8 mouse cellular contexts compared by ENCODE assay signal in the genomic region with DNA sequence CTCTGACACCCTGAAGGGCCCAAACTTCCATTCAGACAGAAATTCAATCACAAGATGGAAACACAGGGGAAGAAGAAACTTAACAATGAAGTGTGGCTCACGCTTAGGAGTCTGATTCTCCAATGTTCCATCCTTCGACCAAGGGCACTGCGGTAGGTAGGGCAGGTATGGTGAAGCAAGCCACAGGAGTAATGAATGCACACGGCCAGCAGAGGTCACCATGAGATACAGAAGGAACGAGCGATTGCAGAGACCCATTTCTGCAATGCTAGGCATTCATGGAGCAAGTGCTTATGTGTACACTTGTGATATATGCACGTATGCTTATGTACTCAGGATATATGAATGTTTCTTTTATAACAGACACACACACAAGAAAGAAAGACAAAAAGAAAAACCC. TPM values are rescaled to one million over a fixed set of nuclear protein-coding genes. Genes with fewer than 3 reads are reported as not detected.
DNase-seq lines count a peak whose midpoint lies in the region; ATAC-seq and TF ChIP-seq lines count a peak whose summit lies in the region.
"Had no signal": no experiment of that assay in that cellular context is flagged by ENCODE, and none has a peak within 500 bp of the region (broad histone marks: within the 10 kb centered on the region; RNA-seq: fewer than 3 reads in every experiment).

No protein-coding gene starts in this region.

- peak; percentile 73 for TF ChIP-seq CTCF in liver, postnatal 0 days (IDR thresholded peaks at IDR 0.05; ENCODE audit: low read depth)

- no peak overlapping the region for H3K9ac ChIP-seq in kidney, embryonic 16.5 days (replicated peaks; ENCODE audit: low read length)
- no peak overlapping the region for H3K9ac ChIP-seq in liver, postnatal 0 days (replicated peaks)
- H3K9ac ChIP-seq: neural tube, embryonic 12.5 days had no signal

- H3K4me3 ChIP-seq in kidney, embryonic 16.5 days (ENCODE audit: low read length): no peak overlapping the region
- no peak overlapping the region for H3K4me3 ChIP-seq in liver, postnatal 0 days (ENCODE audit: low read depth, low read length)
- H3K4me3 ChIP-seq: neural tube, embryonic 12.5 days had no signal

- 74% methylated on average over 7 of the region's 7 CpGs for WGBS in kidney, embryonic 16.5 days
- 58% methylated on average over 7 of the region's 7 CpGs for WGBS in liver, postnatal 0 days (ENCODE audit: insufficient replicate concordance)

- peaks cover 32% of the 10 kb centered on the region for H3K36me3 ChIP-seq in kidney, embryonic 16.5 days (ENCODE audit: insufficient read depth, low read length)
- peaks cover 17% of the 10 kb centered on the region for H3K36me3 ChIP-seq in liver, postnatal 0 days (replicated peaks; ENCODE audit: insufficient read depth, low read length)

- H3K27me3 ChIP-seq in kidney, embryonic 16.5 days (ENCODE audit: insufficient read depth, low read length): no peaks in the 10 kb centered on the region
- no peaks in the 10 kb centered on the region for H3K27me3 ChIP-seq in liver, postnatal 0 days (ENCODE audit: insufficient read depth, low read length)
- H3K27me3 ChIP-seq: neural tube, embryonic 12.5 days had no signal

- peak; percentile 44 for DNase-seq in kidney, adult 18-20 months
- peak; percentile 44 for DNase-seq in NIH3T3 (ENCODE audit: low read depth)
- peak; percentile 46 for DNase-seq in liver, postnatal 0 days
- DNase-seq in thymus, adult 18-20 months: peak; percentile 9 to 18

- H3K27ac ChIP-seq in kidney, embryonic 16.5 days (ENCODE audit: low read length): no peak overlapping the region
- H3K27ac ChIP-seq in liver, postnatal 0 days (ENCODE audit: low read depth): no peak overlapping the region
- H3K27ac ChIP-seq: neural tube, embryonic 12.5 days had no signal

- ATAC-seq in kidney, embryonic 16.5 days (ENCODE audit: low FRiP score, low TSS enrichment): no peak
- ATAC-seq in CD4-positive, CD25-positive, alpha-beta regulatory T cell, adult 4 months: peak; percentile 94
- ATAC-seq in erythroid progenitor cell, adult 5-6 weeks (replicated peaks; ENCODE audit: low FRiP score, poor library complexity, severe bottlenecking): peak; percentile 76
- peak; percentile 49; the same call in 1 of the 2 replicates for ATAC-seq in liver, postnatal 0 days

- no peak overlapping the region for H3K4me2 ChIP-seq in kidney, embryonic 16.5 days (replicated peaks; ENCODE audit: low read depth, low read length)
- no peak overlapping the region for H3K4me2 ChIP-seq in liver, postnatal 0 days (ENCODE audit: low read depth, low read length)
- H3K4me2 ChIP-seq: neural tube, embryonic 12.5 days had no signal

- no peaks in the 10 kb centered on the region for H3K9me3 ChIP-seq in kidney, embryonic 16.5 days (ENCODE audit: low read length)
- H3K9me3 ChIP-seq in liver, postnatal 0 days (ENCODE audit: low read length): no peaks in the 10 kb centered on the region
- H3K9me3 ChIP-seq: neural tube, embryonic 12.5 days had no signal

- H3K4me1 ChIP-seq in kidney, embryonic 16.5 days (ENCODE audit: insufficient read depth, low read length): no peaks in the 10 kb centered on the region
- no peaks in the 10 kb centered on the region for H3K4me1 ChIP-seq in liver, postnatal 0 days (ENCODE audit: insufficient read depth)
- H3K4me1 ChIP-seq: neural tube, embryonic 12.5 days had no signal

- no peak for TF ChIP-seq EP300 in liver, postnatal 0 days (IDR thresholded peaks at IDR 0.05; ENCODE audit: low read depth)

RNA-seq across cellular contexts. Expression of a gene that starts 26.9 kb away (rescaled TPM):
- polyA plus RNA-seq in kidney, embryonic 16.5 days (2015; fragmentation: Nextera tagmentation; extraction: Ambion mirVana): 73.7 and 74.8 TPM in 2 replicates
- 10 to 100 TPM; 23.6 to 35.7 TPM for polyA plus RNA-seq in CD4-positive, CD25-positive, alpha-beta regulatory T cell, adult 4 months (2017; shearing (Covaris generic))
- total RNA-seq in erythroid progenitor cell, adult 5-6 weeks (2015; ENCODE audit: low replicate concordance): 1.1 and 2.1 TPM in 2 replicates
- 2.1 and 6.3 TPM in 2 replicates for total RNA-seq in erythroid progenitor cell, adult 5-6 weeks (2017; ENCODE audit: low replicate concordance)
- 15.2 and 15.5 TPM in 2 replicates for polyA plus RNA-seq in liver, postnatal 0 days (2015; fragmentation: Nextera tagmentation; extraction: Ambion mirVana)

RNA-seq across cellular contexts. Expression of a gene that starts 36.3 kb away (rescaled TPM):
- 90.3 and 90.9 TPM in 2 replicates for polyA plus RNA-seq in kidney, embryonic 16.5 days (2015; fragmentation: Nextera tagmentation; extraction: Ambion mirVana)
- polyA plus RNA-seq in CD4-positive, CD25-positive, alpha-beta regulatory T cell, adult 4 months (2017; shearing (Covaris generic)): 100 to 1,000 TPM in 1 of 2 experiments, 10 to 100 TPM in 1; 95.9 to 129 TPM
- 114 and 132 TPM in 2 replicates for total RNA-seq in erythroid progenitor cell, adult 5-6 weeks (2015; ENCODE audit: low replicate concordance)
- total RNA-seq in erythroid progenitor cell, adult 5-6 weeks (2017; ENCODE audit: low replicate concordance): 152 and 181 TPM in 2 replicates
- 77.0 and 77.5 TPM in 2 replicates for polyA plus RNA-seq in liver, postnatal 0 days (2015; fragmentation: Nextera tagmentation; extraction: Ambion mirVana)
